1 mouse cellular context compared by ENCODE assay signal in genomic region chr15:97751676-97752075, GRCm38 (mm10).
TF ChIP-seq lines count a peak whose summit lies in the region.

No protein-coding gene starts in this region.

TF ChIP-seq in MEL, 35 proteins besides CTCF, POLR2A, EP300 and RAD21 (continued from another document):
- TF ChIP-seq GABPA (IDR thresholded peaks at IDR 0.05; ENCODE audit: low read depth, low read length): no peak
- TF ChIP-seq ZKSCAN1 (IDR thresholded peaks at IDR 0.05; ENCODE audit: low read depth, low read length): peak; percentile 96
- TF ChIP-seq ZC3H11A (IDR thresholded peaks at IDR 0.05; ENCODE audit: low read depth, low read length): peak; percentile 49; the same call in 1 of the 2 replicates
